Mouse (Mus musculus) hindbrain, embryonic 11.5 days (tissue): ENCODE measurements around the gene Coro2b. TPM values are rescaled to one million over a fixed set of nuclear protein-coding genes. Genes with fewer than 3 reads are reported as not detected.

Source experiments
- ATAC-seq: fragments of 200-750 bp; cut with Nextera tagmentation; 2 replicates; pipeline ENCODE4 v1.8.0; 2017; ENCODE audit warnings: mild to moderate bottlenecking, moderate TSS enrichment, moderate library complexity; ENCODE audit not compliant: low FRiP score
- DNase-seq: peaks from one replicate; pipeline ENCODE4 v3.0.0-alpha.2; 2015; ENCODE audit warnings: low spot score
- H3K27ac ChIP-seq: fragments of 300-500 bp; sonication (generic); 2 replicates; pipeline ENCODE4 v1.5.1; 2014; ENCODE audit warnings: mild to moderate bottlenecking, low read depth, low read length
- H3K27me3 ChIP-seq: fragments of 300-500 bp; sonication (generic); 2 replicates; pipeline ENCODE4 v1.6.1; 2014; ENCODE audit warnings: mild to moderate bottlenecking, low read length, moderate library complexity, mixed read lengths; ENCODE audit not compliant: control insufficient read depth, insufficient read depth
- H3K36me3 ChIP-seq: fragments of 300-500 bp; sonication (generic); 2 replicates; pipeline ENCODE4 v1.6.1; 2014; ENCODE audit warnings: mild to moderate bottlenecking, low read length, moderate library complexity, mixed read lengths; ENCODE audit not compliant: control insufficient read depth, insufficient read depth
- H3K4me1 ChIP-seq: fragments of 300-500 bp; sonication (generic); replicated peaks from 2 replicates; pipeline ENCODE4 v1.6.1; 2014; ENCODE audit warnings: low read length, mixed read lengths; ENCODE audit not compliant: control insufficient read depth, insufficient read depth
- H3K4me2 ChIP-seq: fragments of 300-500 bp; sonication (generic); replicated peaks from 2 replicates; pipeline ENCODE4 v1.6.1; 2014; ENCODE audit warnings: mild to moderate bottlenecking, low read depth, low read length
- H3K4me3 ChIP-seq: fragments of 300-500 bp; sonication (generic); 2 replicates; pipeline ENCODE4 v1.5.1; 2014; ENCODE audit warnings: low read depth, low read length
- H3K9ac ChIP-seq: fragments of 300-500 bp; sonication (generic); 2 replicates; pipeline ENCODE4 v1.6.1; 2014; ENCODE audit warnings: low read depth, low read length
- H3K9me3 ChIP-seq: fragments of 300-500 bp; sonication (generic); 2 replicates; pipeline ENCODE4 v1.6.1; 2016; ENCODE audit warnings: low read length; ENCODE audit not compliant: control insufficient read depth
- WGBS: fragments of 180-500 bp; shearing (Covaris S2); extraction: QIAGEN DNeasy Blood & Tissue Kit; methylation state at CpG from one replicate; pipeline ENCODE4 v1.1.7; 2014; 5-methylcytosine and 5-hydroxymethylcytosine counted together
- polyA plus RNA-seq: library from polyadenylated mRNA; unstranded; fragments of >200 nt; fragmentation: Nextera tagmentation; extraction: Ambion mirVana; gene quantifications from 2 replicates; pipeline ENCODE4 v1.2.1, GENCODE M21; 2014

Coro2b gene
- polyA plus RNA-seq, 1 experiment from 2014 or later = 20.5 TPM

DNA sequence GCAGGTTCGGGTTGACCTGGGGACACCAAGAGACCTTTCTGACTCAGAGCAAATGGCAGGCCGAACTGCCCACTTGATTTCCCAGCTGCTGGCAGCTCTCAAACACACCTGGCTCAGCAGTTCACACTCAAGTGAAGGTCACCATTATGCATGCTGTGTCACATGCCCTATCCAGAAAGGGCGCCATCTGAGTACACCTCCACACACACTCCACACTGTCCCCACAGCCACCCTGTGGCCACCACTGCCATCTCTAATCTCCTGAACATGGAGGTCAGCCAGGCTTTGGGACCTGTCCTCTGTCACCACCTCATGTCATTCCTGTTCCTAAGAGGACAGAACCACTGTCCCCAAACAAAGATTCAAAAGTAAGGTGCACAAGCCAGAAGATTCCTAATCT lies 35.3 kb downstream of the Coro2b start:
- no peak overlapping the region for H3K4me2 ChIP-seq
- WGBS = 88% methylated on average over 3 of the region's 3 CpGs

DNA sequence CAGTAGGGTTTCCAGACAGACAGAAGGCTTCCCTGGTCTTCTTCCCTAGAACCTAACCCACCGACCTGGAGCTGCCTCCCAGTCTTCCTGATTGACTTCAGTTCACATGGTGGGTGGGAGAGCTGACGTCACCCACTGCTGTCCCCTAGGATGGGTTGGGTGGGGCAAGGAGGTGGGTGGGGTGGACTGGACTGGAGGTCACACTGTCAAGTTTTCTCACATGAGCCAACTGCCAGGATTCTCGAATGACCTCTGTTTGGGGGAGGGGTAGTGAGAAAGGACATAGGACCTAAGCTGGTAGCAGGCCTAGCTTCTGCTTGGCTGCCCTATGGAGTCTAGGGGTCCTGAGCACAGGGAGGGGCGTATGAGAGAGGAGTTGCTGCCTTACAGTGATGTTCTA lies 36.8 kb downstream of the Coro2b start:
- ATAC-seq (no peak), DNase-seq (no peak)
- WGBS = 83% methylated on average over 4 of the region's 4 CpGs
- no peak overlapping the region for H3K9ac ChIP-seq
- no peaks in the 10 kb centered on the region; the same call in 1 of the 2 replicates for H3K4me1 ChIP-seq
- H3K4me3 ChIP-seq = no peak overlapping the region
- H3K27ac ChIP-seq = no peak overlapping the region
- no peaks in the 10 kb centered on the region for H3K27me3 ChIP-seq
- no peak overlapping the region for H3K4me2 ChIP-seq
- H3K9me3 ChIP-seq = no peaks in the 10 kb centered on the region
- no peaks in the 10 kb centered on the region for H3K36me3 ChIP-seq

More for the DNA sequence above, 35.3 kb downstream of the Coro2b start:
- ATAC-seq (no peak), DNase-seq (no peak)
- Histone ChIP-seq H3K27me3 (no peaks in the 10 kb centered on the region), H3K36me3 (no peaks in the 10 kb centered on the region), H3K4me1 (peaks cover 1% of the 10 kb centered on the region; the same call in 1 of the 2 replicates), H3K9me3 (no peaks in the 10 kb centered on the region), H3K27ac (no peak overlapping the region), H3K4me3 (no peak overlapping the region), H3K9ac (no peak overlapping the region)

DNA sequence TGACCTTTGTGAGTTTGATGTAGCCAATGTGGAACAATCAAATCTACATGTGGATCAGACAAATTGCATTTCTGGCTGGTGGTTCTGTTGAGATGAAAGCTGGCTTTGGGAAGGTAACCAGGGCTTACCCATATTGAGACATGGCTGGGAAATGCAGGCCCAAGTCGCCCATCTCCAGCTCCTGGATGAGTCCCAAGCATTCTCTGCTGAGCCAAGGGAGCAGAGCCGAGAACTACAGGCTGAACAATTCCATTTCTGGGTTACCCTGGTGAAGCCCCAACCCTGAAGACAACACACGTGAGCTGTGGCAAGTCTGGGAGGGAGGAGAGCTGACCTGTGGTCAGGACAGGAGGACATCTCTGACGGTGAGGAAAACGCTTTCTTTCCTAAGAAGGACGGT lies 37.9 kb downstream of the Coro2b start:
- Histone ChIP-seq H3K27ac (no peak overlapping the region), H3K27me3 (no peaks in the 10 kb centered on the region), H3K9ac (no peak overlapping the region), H3K9me3 (no peaks in the 10 kb centered on the region), H3K4me3 (no peak overlapping the region), H3K36me3 (no peaks in the 10 kb centered on the region), H3K4me2 (no peak overlapping the region), H3K4me1 (no peaks in the 10 kb centered on the region; the same call in 1 of the 2 replicates)
- DNase-seq (no peak), ATAC-seq (no peak)
- WGBS = 92% methylated on average over 6 of the region's 6 CpGs

DNA sequence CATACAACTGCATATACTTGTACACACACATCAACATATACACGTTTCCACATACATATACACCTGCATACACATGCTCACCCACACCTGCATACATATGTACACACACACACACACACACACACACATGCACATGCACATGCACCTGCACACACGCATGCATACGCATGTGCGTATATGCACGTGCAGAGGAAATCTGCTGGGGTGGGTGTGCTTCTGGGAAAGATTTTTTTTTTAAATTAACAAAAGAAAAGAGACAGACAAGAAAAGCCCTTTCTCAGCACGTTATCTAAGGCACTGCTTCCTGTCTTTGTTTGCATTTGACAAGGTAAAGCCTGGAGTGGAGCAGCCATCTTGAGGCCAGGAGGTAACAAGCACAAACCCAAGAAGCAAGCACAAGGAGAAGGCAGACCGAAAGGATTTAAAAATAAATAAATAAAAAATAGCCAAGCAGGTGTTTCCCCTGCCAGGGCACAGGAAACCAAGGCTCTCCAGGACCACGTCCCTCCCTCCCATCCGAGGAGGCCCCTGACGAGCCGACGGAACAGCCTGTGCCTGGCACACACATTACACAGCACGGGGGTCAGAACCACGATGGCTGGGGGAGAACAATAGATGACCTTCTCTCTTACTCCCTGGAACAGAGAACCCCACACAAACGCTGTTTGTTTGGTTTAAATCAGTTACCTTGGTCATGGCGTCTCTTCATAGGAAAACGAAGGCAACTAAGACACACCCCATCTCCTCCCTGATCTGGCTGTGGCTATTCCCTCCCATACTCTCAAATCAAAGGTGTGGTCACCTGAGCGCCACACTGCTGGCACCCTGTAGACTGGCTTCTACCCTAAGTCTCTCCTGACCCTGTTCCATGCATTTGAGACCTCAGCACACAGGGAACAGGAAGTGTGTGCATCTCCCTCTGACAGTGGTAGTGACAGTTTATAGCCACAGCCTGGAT lies 39.4 kb downstream of the Coro2b start:
- WGBS = 67% methylated on average over 18 of the region's 18 CpGs
- H3K27ac ChIP-seq = no peak overlapping the region
- no peaks in the 10 kb centered on the region; the same call in 1 of the 2 replicates for H3K4me1 ChIP-seq
- DNase-seq (no peak), ATAC-seq (no peak)
- no peak overlapping the region for H3K9ac ChIP-seq
- H3K27me3 ChIP-seq = no peaks in the 10 kb centered on the region
- H3K4me3 ChIP-seq = no peak overlapping the region
- H3K4me2 ChIP-seq = no peak overlapping the region
- H3K9me3 ChIP-seq = no peaks in the 10 kb centered on the region
- no peaks in the 10 kb centered on the region for H3K36me3 ChIP-seq

DNA sequence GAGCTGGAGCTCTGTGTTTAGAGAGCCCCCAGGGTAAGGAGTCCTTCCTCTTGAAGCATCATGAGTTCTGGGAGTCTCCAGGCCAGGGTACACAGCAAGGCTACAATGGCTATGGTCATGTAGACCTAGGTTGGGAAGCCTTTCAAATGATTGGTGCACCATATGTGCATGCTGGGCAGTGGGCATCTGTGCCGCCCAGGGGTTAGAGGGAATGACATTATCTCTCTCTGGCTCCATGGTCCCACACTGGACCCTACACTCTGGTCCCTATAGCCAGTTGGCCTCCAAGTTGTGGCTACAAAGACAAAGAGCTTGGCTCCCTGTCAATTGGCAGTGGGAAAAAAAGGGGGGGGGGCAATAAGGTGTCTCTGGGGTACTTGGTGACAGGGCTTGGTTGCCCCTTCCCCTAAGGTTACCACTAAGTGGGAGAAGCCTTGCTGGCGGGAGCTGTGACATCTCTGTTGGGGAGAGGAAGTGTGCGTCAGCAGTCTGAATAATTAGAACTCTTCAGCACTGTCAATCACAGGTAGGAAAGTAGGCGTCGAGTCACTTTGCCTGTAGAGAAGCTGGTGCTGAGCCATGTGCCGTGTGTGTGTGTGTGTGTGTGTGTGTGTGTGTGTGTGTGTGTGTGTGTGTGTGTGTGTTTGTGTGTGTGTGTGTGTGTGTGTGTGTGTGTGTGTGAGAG lies 44.4 kb downstream of the Coro2b start:
- 69% methylated on average over 6 of the region's 6 CpGs for WGBS
- Histone ChIP-seq H3K36me3 (no peaks in the 10 kb centered on the region), H3K9ac (no peak overlapping the region), H3K4me3 (no peak overlapping the region), H3K27me3 (no peaks in the 10 kb centered on the region), H3K9me3 (no peaks in the 10 kb centered on the region), H3K4me2 (no peak overlapping the region), H3K27ac (no peak overlapping the region), H3K4me1 (no peaks in the 10 kb centered on the region)
- ATAC-seq (no peak), DNase-seq (no peak)

DNA sequence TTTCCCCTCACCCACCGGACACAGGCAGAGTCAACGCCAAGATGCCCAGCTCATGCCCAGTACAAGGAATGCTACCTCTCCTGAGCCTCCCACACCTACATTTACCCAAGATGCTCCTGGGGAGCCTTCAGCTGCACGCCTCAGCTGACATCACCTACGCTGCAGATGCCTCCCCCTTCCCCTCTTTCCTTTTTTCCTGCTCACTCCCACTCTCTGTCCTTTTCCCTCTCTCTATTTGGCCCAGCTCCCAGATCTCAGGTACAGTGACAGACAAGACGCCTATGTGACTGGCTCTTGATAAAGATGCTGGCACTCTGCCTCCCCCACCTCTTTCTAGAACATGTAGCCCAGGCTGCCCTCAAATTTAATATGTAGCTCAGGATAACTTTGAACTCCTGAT lies 45.2 kb downstream of the Coro2b start:
- Histone ChIP-seq H3K4me2 (no peak overlapping the region), H3K27ac (no peak overlapping the region), H3K9me3 (no peaks in the 10 kb centered on the region), H3K36me3 (no peaks in the 10 kb centered on the region), H3K9ac (no peak overlapping the region), H3K27me3 (no peaks in the 10 kb centered on the region), H3K4me1 (no peaks in the 10 kb centered on the region), H3K4me3 (no peak overlapping the region)
- WGBS = 86% methylated on average over 5 of the region's 5 CpGs
- no peak for DNase-seq
- no peak for ATAC-seq

DNA sequence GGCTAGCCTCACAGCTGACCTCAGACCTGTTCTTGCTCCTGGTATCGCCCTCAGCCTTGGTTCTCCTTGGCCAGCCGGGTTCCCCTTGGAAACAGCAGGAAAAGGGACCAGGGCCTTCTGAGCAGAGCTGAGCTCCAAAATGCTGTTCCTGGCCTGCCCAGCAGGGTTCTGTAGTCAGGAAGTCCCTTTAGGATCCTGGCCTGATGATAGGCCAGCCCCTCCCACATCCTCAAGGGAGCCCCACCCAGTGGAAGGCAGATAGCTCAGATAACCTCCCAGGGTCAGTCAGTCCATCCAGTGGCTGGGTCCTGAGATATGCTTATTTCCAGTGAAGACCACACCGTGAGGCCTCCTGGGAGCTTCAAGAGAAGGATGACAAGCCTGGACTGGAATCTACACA lies 45.7 kb downstream of the Coro2b start:
- 66% methylated on average over 3 of the region's 3 CpGs for WGBS
- Histone ChIP-seq H3K9ac (no peak overlapping the region), H3K27ac (no peak overlapping the region), H3K27me3 (no peaks in the 10 kb centered on the region), H3K4me3 (no peak overlapping the region), H3K9me3 (no peaks in the 10 kb centered on the region), H3K4me1 (no peaks in the 10 kb centered on the region), H3K36me3 (no peaks in the 10 kb centered on the region), H3K4me2 (no peak overlapping the region)
- ATAC-seq = no peak
- DNase-seq = no peak

DNA sequence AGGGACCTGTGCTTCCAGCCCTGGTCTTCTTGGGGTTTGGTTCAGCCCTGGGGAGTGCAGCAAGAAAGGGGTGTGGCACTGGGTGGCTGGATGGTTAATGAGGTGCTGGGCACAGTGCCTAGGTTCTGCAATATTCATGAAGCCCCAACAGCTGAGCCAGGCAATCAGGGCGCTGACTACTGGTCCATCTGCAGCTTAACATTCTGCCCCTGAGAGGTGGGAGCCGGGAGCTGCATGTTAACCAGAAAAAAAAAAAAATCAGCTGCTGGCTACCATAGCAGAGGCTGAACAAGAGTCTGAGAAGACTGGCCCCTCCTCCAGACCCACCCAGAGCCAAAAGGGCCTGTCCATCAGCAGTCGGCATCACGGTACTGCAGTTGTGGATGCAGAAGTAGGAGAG lies 52.7 kb downstream of the Coro2b start:
- no peak overlapping the region for H3K9ac ChIP-seq
- WGBS = 36% methylated on average over 4 of the region's 4 CpGs
- DNase-seq (no peak), ATAC-seq (peak; percentile 57; the same call in 1 of the 2 replicates)
- no peak overlapping the region for H3K27ac ChIP-seq
- no peaks in the 10 kb centered on the region for H3K36me3 ChIP-seq
- no peaks in the 10 kb centered on the region for H3K27me3 ChIP-seq
- H3K9me3 ChIP-seq = no peaks in the 10 kb centered on the region
- no peak overlapping the region for H3K4me2 ChIP-seq
- no peak overlapping the region for H3K4me3 ChIP-seq
- peaks cover 8% of the 10 kb centered on the region for H3K4me1 ChIP-seq
